Mouse (Mus musculus) heart, postnatal 10 days (tissue): ENCODE data around the gene Slc38a4. TPM values are rescaled to one million over a fixed set of nuclear protein-coding genes. Genes with fewer than 3 reads are reported as not detected.

Source experiments
- DNase-seq, 2 experiments: peaks; one replicate each; pipeline ENCODE4 v3.0.0; 2021
- intact Hi-C: fragments of 180-260 bp; cut with DNase I; formaldehyde crosslinking; loops from one replicate; pipeline ENCODE4 v1.15.1; 2025
- total RNA-seq, 2 experiments: library from RNA; stranded (reverse); gene quantifications; 2 replicates each; pipeline ENCODE4 v1.2.3; 2021

The Slc38a4 gene
- total RNA-seq, 2 experiments from 2014 or later = 61.5 to 61.8 TPM

DNA sequence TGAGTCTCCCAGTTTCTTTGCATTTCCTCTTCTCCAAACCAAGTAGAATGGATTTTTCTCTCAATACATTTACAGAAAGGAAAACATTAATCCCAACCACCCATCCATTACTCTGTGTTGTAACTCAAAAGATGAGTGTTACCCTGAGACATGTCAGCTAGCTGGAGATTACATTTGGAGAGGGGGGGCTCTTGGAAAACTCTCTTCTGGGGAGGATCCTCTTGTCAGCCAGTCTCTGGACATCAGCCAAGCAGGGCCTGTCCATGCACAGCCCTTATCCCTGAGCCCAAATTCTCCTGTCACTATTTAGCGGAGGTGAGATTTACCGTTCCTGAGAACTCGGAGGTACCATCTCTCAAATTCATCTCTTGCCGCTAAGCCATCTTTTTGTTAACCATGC, 82.4 kb downstream of the Slc38a4 start:
- no peak for DNase-seq
- intact Hi-C loops = no loop called here

- intact Hi-C loops = no loop called here
- no peak for DNase-seq
Measured at GRCm38 (mm10) chr15:96972706-96973274, 83.0 kb downstream of the Slc38a4 start.

- DNase-seq = no peak
- intact Hi-C loops = no loop called here
Measured at GRCm38 (mm10) chr15:96971906-96972305, 83.8 kb downstream of the Slc38a4 start.

GRCm38 (mm10) chr15:96969792-96970191, 86.0 kb downstream of the Slc38a4 start:
- DNase-seq = no peak
- intact Hi-C loops = loop anchor here (1.0 to 2.0 kb wide), 2 partner anchors 166 to 219 kb away; no protein-coding TSS in a partner anchor

GRCm38 (mm10) chr15:96968741-96969140, 87.0 kb downstream of the Slc38a4 start:
- intact Hi-C loops = loop anchor here (1.0 to 2.0 kb wide), 2 partner anchors 167 to 220 kb away; no protein-coding TSS in a partner anchor
- DNase-seq = peak in 1 of 2 experiments; percentile 40

- DNase-seq = no peak
- intact Hi-C loops = no loop called here
Measured at GRCm38 (mm10) chr15:96966326-96966725, 89.4 kb downstream of the Slc38a4 start.

GRCm38 (mm10) chr15:96963735-96964134, 92.0 kb downstream of the Slc38a4 start:
- DNase-seq = peak; percentile 33 to 37
- intact Hi-C loops = no loop called here

- no peak for DNase-seq
- intact Hi-C loops = no loop called here
Measured at GRCm38 (mm10) chr15:96963318-96963717, 92.4 kb downstream of the Slc38a4 start.

DNA sequence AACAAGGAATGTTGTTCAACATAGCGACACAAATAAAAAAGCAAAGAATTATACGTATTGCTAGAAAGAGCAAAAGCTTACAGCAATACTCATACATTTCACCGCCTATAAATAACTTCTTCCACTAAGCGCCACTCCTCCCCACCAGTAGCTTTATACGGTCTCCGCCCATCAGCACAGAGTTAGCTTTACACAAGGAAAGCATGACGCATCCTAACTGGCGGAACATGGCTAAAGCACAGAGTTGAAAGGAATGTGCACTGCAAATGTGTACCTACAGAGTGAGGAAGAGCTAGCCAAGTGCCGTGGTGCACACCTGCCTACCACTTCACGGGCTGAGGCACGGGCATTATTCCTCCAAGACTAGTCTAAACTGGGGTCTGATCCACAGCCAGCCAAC, 95.4 kb downstream of the Slc38a4 start:
- intact Hi-C loops = no loop called here
- no peak for DNase-seq

DNA sequence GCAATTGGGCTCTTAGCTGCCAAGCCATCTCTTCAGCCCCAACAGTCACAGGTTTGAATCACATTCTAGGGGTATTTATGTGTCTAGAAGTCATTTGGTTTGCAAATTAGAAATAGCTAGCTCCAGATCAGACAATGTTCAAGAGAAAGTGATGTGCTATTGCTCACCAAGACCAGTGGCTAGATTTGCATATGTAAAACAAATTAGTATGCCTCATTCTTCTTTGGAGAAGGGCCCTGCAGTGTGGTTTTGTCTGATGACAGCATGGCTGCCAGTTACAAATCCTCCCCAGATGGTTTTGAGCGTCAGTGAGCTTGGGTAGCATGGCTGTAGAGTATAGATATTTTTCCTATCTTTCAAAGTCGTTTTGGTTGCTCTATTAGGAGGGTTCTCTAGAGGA, 96.5 kb downstream of the Slc38a4 start:
- intact Hi-C loops = no loop called here
- no peak for DNase-seq

- intact Hi-C loops = no loop called here
- no peak for DNase-seq
Measured at GRCm38 (mm10) chr15:96956699-96957098, 99.1 kb downstream of the Slc38a4 start.

- no peak for DNase-seq
Measured at GRCm38 (mm10) chr15:96954389-96954788, 101.4 kb downstream of the Slc38a4 start.

GRCm38 (mm10) chr15:96953938-96954238, 101.9 kb downstream of the Slc38a4 start:
- intact Hi-C loops = loop anchor here (5.0 kb wide), 1 partner anchor 183 kb away; no protein-coding TSS in a partner anchor
- no peak for DNase-seq

More at GRCm38 (mm10) chr15:96954389-96954788, 101.4 kb downstream of the Slc38a4 start:
- intact Hi-C loops = loop anchor here (5.0 kb wide), 1 partner anchor 183 kb away; no protein-coding TSS in a partner anchor

GRCm38 (mm10) chr15:96953112-96953937, 102.4 kb downstream of the Slc38a4 start:
- DNase-seq = peak; percentile 77 to 83

DNA sequence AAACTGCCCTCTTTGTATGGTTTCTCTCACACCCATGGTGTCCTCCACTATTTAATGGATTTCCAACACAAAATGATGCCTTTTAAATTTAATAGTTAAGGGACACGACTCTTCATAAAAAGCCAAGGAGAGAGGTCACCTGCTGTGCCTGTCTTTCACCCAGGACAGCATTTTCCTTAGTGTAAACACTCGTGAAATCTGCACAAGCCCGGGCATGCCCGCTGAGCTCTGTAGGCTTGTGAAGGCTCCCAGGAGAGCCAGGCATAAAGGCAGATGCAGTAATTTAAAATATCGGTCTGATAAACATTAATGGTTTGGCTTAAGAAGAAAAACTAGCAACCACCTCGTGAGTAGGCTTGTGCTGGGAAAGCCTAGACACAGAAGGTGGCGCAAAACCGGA, 103.3 kb downstream of the Slc38a4 start:
- intact Hi-C loops = loop anchor here (5.0 kb wide), 1 partner anchor 185 kb away; no protein-coding TSS in a partner anchor
- no peak for DNase-seq

More at GRCm38 (mm10) chr15:96953112-96953937, 102.4 kb downstream of the Slc38a4 start:
- intact Hi-C loops = loop anchor here (5.0 kb wide), 1 partner anchor 184 kb away; no protein-coding TSS in a partner anchor

GRCm38 (mm10) chr15:96951783-96952182, 104.0 kb downstream of the Slc38a4 start:
- no peak for DNase-seq
- intact Hi-C loops = loop anchor here (5.0 kb wide), 1 partner anchor 186 kb away; no protein-coding TSS in a partner anchor

DNA sequence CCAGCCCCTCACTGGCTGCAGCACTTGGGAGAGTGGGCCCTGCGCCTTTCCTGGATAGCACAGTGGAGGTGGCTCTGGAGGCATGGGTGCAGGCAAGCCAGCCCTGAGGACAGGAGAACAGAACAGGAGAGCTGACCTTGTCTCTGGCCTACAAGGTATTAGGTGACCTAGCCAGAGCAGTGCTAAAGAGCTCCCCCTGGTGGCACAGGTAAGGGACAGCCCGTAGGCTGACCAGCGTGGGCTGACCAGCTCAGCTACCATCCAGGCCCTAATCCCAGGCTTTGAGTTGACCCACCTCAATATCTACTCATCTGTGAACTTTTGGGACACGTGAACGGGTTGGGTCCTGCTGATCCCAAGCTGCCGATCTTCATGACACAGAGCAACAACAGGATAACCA, 107.3 kb downstream of the Slc38a4 start:
- intact Hi-C loops = loop anchor here (5.0 kb wide), 1 partner anchor 239 kb away; no protein-coding TSS in a partner anchor
- DNase-seq = peak; percentile 31 to 47

Other genes with a start within 250 kb of the Slc38a4 start
- 1 to 10 TPM; 6.2 to 7.6 TPM for gene Pced1b, start 191.2 kb upstream of the Slc38a4 start, total RNA-seq
- gene Amigo2, start 191.3 kb upstream of the Slc38a4 start, total RNA-seq = 1 to 10 TPM; 6.6 to 7.8 TPM